Mouse (Mus musculus) midbrain, embryonic 12.5 days (tissue): Measurements from ENCODE around the gene Yy1. TPM values are rescaled to one million over a fixed set of nuclear protein-coding genes. Genes with fewer than 3 reads are reported as not detected.
"Not testable (repeated sequence)": the region's sequence is repeated elsewhere in the genome, so short reads cannot be mapped to it uniquely, and the experiment has no call there.

Experiments used
- ATAC-seq: fragments of 200-750 bp; cut with Nextera tagmentation; 2 replicates; pipeline ENCODE4 v1.8.0; 2017; ENCODE audit warnings: low read depth, moderate TSS enrichment, moderate library complexity; ENCODE audit not compliant: low FRiP score
- H3K27ac ChIP-seq: fragments of 300-500 bp; sonication (generic); replicated peaks from 2 replicates; pipeline ENCODE4 v1.5.1; 2016; ENCODE audit warnings: mild to moderate bottlenecking
- H3K27me3 ChIP-seq: fragments of 300-500 bp; sonication (generic); 2 replicates; pipeline ENCODE4 v1.6.1; 2016; ENCODE audit warnings: mild to moderate bottlenecking
- H3K36me3 ChIP-seq: fragments of 300-500 bp; sonication (generic); 2 replicates; pipeline ENCODE4 v1.6.1; 2016
- H3K4me1 ChIP-seq: fragments of 300-500 bp; sonication (generic); 2 replicates; pipeline ENCODE4 v1.6.1; 2016
- H3K4me2 ChIP-seq: fragments of 300-500 bp; sonication (generic); replicated peaks from 2 replicates; pipeline ENCODE4 v1.6.1; 2016; ENCODE audit warnings: mild to moderate bottlenecking, moderate library complexity
- H3K4me3 ChIP-seq: fragments of 300-500 bp; sonication (generic); 2 replicates; pipeline ENCODE4 v1.5.1; 2016; ENCODE audit warnings: mild to moderate bottlenecking
- H3K9ac ChIP-seq: fragments of 300-500 bp; sonication (generic); replicated peaks from 2 replicates; pipeline ENCODE4 v1.6.1; 2016; ENCODE audit warnings: mild to moderate bottlenecking, moderate library complexity
- H3K9me3 ChIP-seq: fragments of 300-500 bp; sonication (generic); 2 replicates; pipeline ENCODE4 v1.6.1; 2016; ENCODE audit warnings: mild to moderate bottlenecking
- WGBS: fragments of 180-500 bp; shearing (Covaris S2); methylation state at CpG from one replicate; pipeline ENCODE4 v1.1.7; 2016; 5-methylcytosine and 5-hydroxymethylcytosine counted together
- polyA plus RNA-seq: library from polyadenylated mRNA; unstranded; fragments of >200 nt; fragmentation: Nextera tagmentation; extraction: Ambion mirVana; gene quantifications from 2 replicates; pipeline ENCODE4 v1.2.1, GENCODE M21; 2016

The Yy1 gene
- polyA plus RNA-seq, 1 experiment from 2014 or later: 19.5 TPM

DNA sequence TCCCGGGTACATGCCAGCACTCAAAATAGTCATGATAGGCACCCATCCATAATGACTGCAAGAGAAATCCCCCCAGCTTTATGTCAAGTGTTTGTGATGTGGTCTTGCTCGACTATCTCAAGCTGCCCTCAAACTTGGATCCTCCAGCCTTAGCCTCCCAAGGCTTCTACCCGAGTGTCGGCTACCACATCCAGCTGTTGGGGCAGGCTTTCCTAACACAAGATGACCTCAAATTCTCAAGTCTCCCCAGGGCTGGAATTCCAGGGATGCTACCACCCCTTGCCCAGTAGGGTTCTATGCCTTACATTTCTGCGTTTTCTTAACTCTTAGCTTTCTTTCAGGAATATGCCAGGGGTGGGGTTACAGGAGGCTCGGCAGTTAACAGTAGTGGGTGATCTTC lies 37.6 kb downstream of the Yy1 start:
- H3K4me1 ChIP-seq: peaks cover 23% of the 10 kb centered on the region
- H3K27me3 ChIP-seq: peaks cover 17% of the 10 kb centered on the region
- no peak overlapping the region for H3K4me2 ChIP-seq
- no peaks in the 10 kb centered on the region for H3K9me3 ChIP-seq
- no peak overlapping the region for H3K27ac ChIP-seq
- no peak for ATAC-seq
- WGBS: 82% methylated on average over 6 of the region's 6 CpGs
- H3K9ac ChIP-seq: no peak overlapping the region
- peaks cover 19% of the 10 kb centered on the region for H3K36me3 ChIP-seq
- H3K4me3 ChIP-seq: no peak overlapping the region

GRCm38 (mm10) chr12:108831966-108832643 lies 39.3 kb downstream of the Yy1 start:
- WGBS: 73% methylated on average over 9 of the region's 9 CpGs
- Histone ChIP-seq H3K36me3 (peaks cover 12% of the 10 kb centered on the region; the same call in 1 of the 2 replicates), H3K4me1 (peaks cover 33% of the 10 kb centered on the region), H3K4me2 (no peak overlapping the region), H3K27ac (no peak overlapping the region), H3K9me3 (no peaks in the 10 kb centered on the region), H3K27me3 (peaks cover 17% of the 10 kb centered on the region), H3K4me3 (no peak overlapping the region), H3K9ac (no peak overlapping the region)
- ATAC-seq: no peak

GRCm38 (mm10) chr12:108832851-108833250 lies 40.1 kb downstream of the Yy1 start:
- peaks cover 17% of the 10 kb centered on the region for H3K27me3 ChIP-seq
- H3K9me3 ChIP-seq: no peaks in the 10 kb centered on the region
- no peak overlapping the region for H3K9ac ChIP-seq
- 0 out of 2 replicates have a peak, but pooled peaks cover 6% of the 10 kb centered on the region for H3K36me3 ChIP-seq
- H3K4me2 ChIP-seq: no peak overlapping the region
- ATAC-seq: no peak
- no peak overlapping the region for H3K27ac ChIP-seq
- H3K4me3 ChIP-seq: no peak overlapping the region
- peaks cover 41% of the 10 kb centered on the region for H3K4me1 ChIP-seq
- WGBS: 91% methylated on average over 8 of the region's 8 CpGs

DNA sequence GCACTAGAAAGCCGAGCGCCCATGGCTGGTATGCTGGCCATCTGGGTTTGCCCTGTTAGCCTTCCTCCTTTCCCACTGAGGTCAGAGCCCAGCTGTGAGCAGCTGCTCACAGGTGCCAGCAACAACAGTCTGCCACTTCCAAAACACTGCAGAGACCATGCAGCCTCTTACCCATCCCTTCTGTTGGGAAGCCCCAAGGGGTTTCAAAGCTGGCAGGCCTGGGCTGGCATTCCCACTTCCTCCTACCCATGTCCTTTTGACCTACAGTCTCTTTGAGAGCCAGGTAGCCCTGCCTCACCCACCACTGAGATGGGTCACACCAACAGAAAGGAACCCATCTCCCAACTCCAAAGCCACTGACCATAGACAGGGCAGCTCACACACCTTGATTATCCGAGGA lies 40.6 kb downstream of the Yy1 start:
- no peak for ATAC-seq
- WGBS: 89% methylated on average over 3 of the region's 3 CpGs

GRCm38 (mm10) chr12:108834337-108834736 lies 41.6 kb downstream of the Yy1 start:
- Histone ChIP-seq H3K27me3 (peaks cover 17% of the 10 kb centered on the region), H3K27ac (no peak overlapping the region), H3K9me3 (no peaks in the 10 kb centered on the region), H3K4me1 (peaks cover 49% of the 10 kb centered on the region), H3K4me3 (peak overlapping the region; percentile 75), H3K9ac (no peak overlapping the region), H3K36me3 (no peaks in the 10 kb centered on the region), H3K4me2 (peak overlapping the region; percentile 96)
- no peak for ATAC-seq
- WGBS: 83% methylated on average over 3 of the region's 3 CpGs

More for the DNA sequence above, 40.6 kb downstream of the Yy1 start:
- Histone ChIP-seq H3K9ac (no peak overlapping the region), H3K4me2 (no peak overlapping the region), H3K27me3 (peaks cover 17% of the 10 kb centered on the region), H3K9me3 (no peaks in the 10 kb centered on the region), H3K4me1 (peaks cover 46% of the 10 kb centered on the region), H3K27ac (no peak overlapping the region), H3K36me3 (0 out of 2 replicates have a peak, but pooled peaks cover under 1% of the 10 kb centered on the region), H3K4me3 (no peak overlapping the region)

DNA sequence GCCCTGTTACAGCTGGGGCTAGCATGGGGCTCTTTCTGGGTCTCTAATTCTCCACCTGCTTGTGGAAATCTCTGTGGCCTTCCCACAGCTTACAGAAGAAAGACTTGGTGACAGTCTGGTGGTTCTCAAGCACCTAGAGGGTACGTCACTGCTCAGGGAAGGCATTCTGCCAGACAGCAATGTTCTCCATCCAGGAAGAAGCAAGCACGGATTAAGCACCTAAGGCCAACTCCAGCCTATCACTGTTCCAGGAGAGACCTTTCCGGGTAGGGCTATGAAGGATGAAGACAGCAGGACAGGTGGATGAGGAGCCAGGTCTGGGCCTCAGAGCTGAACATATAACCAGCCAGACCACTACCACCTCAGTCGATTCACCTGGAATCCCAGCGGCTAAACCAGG lies 42.0 kb downstream of the Yy1 start:
- Histone ChIP-seq H3K27me3 (peaks cover 17% of the 10 kb centered on the region), H3K4me2 (peak overlapping the region; percentile 96), H3K4me1 (peaks cover 50% of the 10 kb centered on the region), H3K27ac (no peak overlapping the region), H3K36me3 (no peaks in the 10 kb centered on the region), H3K4me3 (peak overlapping the region; percentile 75), H3K9me3 (no peaks in the 10 kb centered on the region), H3K9ac (peak overlapping the region; percentile 78; the same call in 1 of the 2 replicates)
- no peak for ATAC-seq
- 36% methylated on average over 5 of the region's 5 CpGs for WGBS

DNA sequence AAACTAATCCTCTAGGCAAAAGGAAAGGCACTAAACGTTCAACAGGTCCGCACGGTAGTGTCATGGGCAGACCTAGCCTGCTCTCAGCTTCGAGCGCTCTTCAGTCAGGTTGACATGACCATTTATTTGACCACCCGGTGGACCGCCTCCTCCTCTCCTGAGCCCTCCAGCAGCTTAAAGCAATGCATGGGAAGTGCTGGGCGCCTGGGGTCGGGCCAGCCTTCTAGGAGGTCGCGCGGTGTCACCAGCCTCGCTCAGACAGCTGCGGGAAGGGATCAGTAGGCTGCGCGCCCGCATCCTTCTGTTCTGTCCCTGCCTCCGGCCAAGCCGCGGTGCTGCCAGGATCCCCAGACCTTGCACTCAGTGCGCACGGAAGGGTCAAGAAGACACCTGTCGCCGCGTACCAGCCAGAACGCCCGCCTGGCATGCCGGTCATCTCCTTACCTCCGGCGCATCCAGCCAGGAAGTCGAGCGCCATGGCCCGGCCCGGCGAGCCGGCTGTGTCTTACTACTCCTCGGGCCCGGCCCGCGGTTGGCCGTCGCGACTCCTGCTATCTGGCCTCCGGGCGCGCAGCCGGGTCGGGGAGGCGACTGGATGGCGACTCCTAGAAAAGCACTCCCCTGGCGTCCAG lies 42.6 kb downstream of the Yy1 start:
- H3K4me2 ChIP-seq: peak overlapping the region; percentile 96
- peak overlapping the region; percentile 75 for H3K4me3 ChIP-seq
- peak; percentile 35; the same call in 1 of the 2 replicates for ATAC-seq
- peak overlapping the region; percentile 42 for H3K27ac ChIP-seq
- 2% methylated on average over 50 of the region's 51 CpGs for WGBS
- H3K27me3 ChIP-seq: peaks cover 17% of the 10 kb centered on the region
- peaks cover 50% of the 10 kb centered on the region for H3K4me1 ChIP-seq
- no peaks in the 10 kb centered on the region for H3K9me3 ChIP-seq
- H3K36me3 ChIP-seq: no peaks in the 10 kb centered on the region
- H3K9ac ChIP-seq: peak overlapping the region; percentile 78

- H3K4me1 ChIP-seq: peaks cover 50% of the 10 kb centered on the region
These were observed 43.2 kb downstream of the Yy1 start, which contains the start of the genes Slc25a29 and Slc25a47 for GRCm38 (mm10) chr12:108835840-108836409. Gene Slc25a29, minus strand, starts transcription at chr12:108835883. Gene Slc25a47, plus strand, starts transcription at chr12:108836046.

GRCm38 (mm10) chr12:108836722-108837121 lies 43.9 kb downstream of the Yy1 start:
- Histone ChIP-seq H3K4me2 (peak overlapping the region; percentile 96), H3K9me3 (no peaks in the 10 kb centered on the region), H3K36me3 (peaks cover 12% of the 10 kb centered on the region), H3K4me3 (peak overlapping the region; percentile 75), H3K9ac (peak overlapping the region; percentile 77), H3K27ac (no peak overlapping the region), H3K27me3 (peaks cover 17% of the 10 kb centered on the region), H3K4me1 (peaks cover 50% of the 10 kb centered on the region)
- ATAC-seq: no peak
- 67% methylated on average over 7 of the region's 7 CpGs for WGBS

More at GRCm38 (mm10) chr12:108835840-108836409, 43.2 kb downstream of the Yy1 start, which contains the start of the genes Slc25a29 and Slc25a47:
- under 1% methylated on average over 35 of the region's 53 CpGs for WGBS
- Histone ChIP-seq H3K4me2 (peak within 1 kb of the TSS; percentile 96), H3K36me3 (peaks cover 4% of the 10 kb centered on the region), H3K9ac (peak within 1 kb of the TSS; percentile 78), H3K27me3 (peaks cover 17% of the 10 kb centered on the region), H3K9me3 (no peaks in the 10 kb centered on the region), H3K27ac (peak within 1 kb of the TSS; percentile 67), H3K4me3 (peak within 1 kb of the TSS; percentile 75)
- peak; percentile 99 for ATAC-seq

GRCm38 (mm10) chr12:108841181-108841580 lies 48.4 kb downstream of the Yy1 start:
- Histone ChIP-seq H3K4me1 (peaks cover 26% of the 10 kb centered on the region), H3K27me3 (no peaks in the 10 kb centered on the region), H3K36me3 (peaks cover 47% of the 10 kb centered on the region), H3K9me3 (no peaks in the 10 kb centered on the region), H3K9ac (no peak overlapping the region), H3K4me2 (no peak overlapping the region), H3K4me3 (no peak overlapping the region), H3K27ac (no peak overlapping the region)
- WGBS: 93% methylated on average over 6 of the region's 6 CpGs
- no peak for ATAC-seq

GRCm38 (mm10) chr12:108842663-108843062 lies 49.9 kb downstream of the Yy1 start:
- Histone ChIP-seq H3K27ac (no peak overlapping the region), H3K27me3 (no peaks in the 10 kb centered on the region), H3K4me1 (peaks cover 11% of the 10 kb centered on the region), H3K9me3 (no peaks in the 10 kb centered on the region), H3K4me3 (no peak overlapping the region), H3K4me2 (no peak overlapping the region), H3K36me3 (peaks cover 53% of the 10 kb centered on the region), H3K9ac (no peak overlapping the region)
- ATAC-seq: no peak
- WGBS: 90% methylated on average over 7 of the region's 7 CpGs

DNA sequence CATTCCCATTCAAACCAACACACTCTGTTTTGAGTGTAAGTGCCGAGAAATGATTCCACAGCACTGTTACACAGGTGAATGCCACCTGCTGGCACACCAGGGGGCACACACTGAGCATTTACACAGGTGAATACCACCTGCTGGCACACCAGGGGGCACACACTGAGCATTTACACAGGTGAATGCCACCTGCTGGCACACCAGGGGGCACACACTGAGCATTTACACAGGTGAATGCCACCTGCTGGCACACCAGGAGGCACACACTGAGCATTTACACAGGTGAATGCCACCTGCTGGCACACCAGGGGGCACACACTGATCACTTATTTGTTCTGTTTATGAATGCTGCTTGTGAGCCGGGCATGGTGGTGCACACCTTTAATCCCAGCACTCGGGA lies 55.3 kb downstream of the Yy1 start:
- H3K36me3 ChIP-seq: peaks cover 33% of the 10 kb centered on the region
- H3K4me2 ChIP-seq, H3K9me3 ChIP-seq, H3K9ac ChIP-seq, ATAC-seq, H3K27ac ChIP-seq, H3K27me3 ChIP-seq, H3K4me3 ChIP-seq, H3K4me1 ChIP-seq: not testable (repeated sequence)
- WGBS: 96% methylated on average over 3 of the region's 3 CpGs
